Comparison of ENCODE assay signal across 9 mouse cellular contexts in genomic region chr7:79994476-79994875, GRCm38 (mm10). TPM values are rescaled to one million over a fixed set of nuclear protein-coding genes. Genes with fewer than 3 reads are reported as not detected.
DNase-seq lines count a peak whose midpoint lies in the region; ATAC-seq and TF ChIP-seq lines count a peak whose summit lies in the region.
"Had no signal": no experiment of that assay in that cellular context is flagged by ENCODE, and none has a peak within 500 bp of the region (broad histone marks: within the 10 kb centered on the region; RNA-seq: fewer than 3 reads in every experiment).

No protein-coding gene starts in this region.

- TF ChIP-seq EP300 in CH12.LX (IDR thresholded peaks at IDR 0.05; ENCODE audit: low read length): no peak

- dilution Hi-C loops in CH12.LX (cut with MboI; ENCODE audit: extremely low pct_ligation_motif_present, extremely low pct_unique_long_range_greater_than_20kb, low sequenced_read_pairs): no loop called here

- WGBS in hindbrain, embryonic 16.5 days: 30% methylated on average over 8 of the region's 8 CpGs
- WGBS in hindbrain, embryonic 14.5 days: 26% methylated on average over 8 of the region's 8 CpGs
- 26% methylated on average over 8 of the region's 8 CpGs for whole genome bisulfite sequencing in embryonic facial prominence, embryonic 11.5 days

- H3K4me3 ChIP-seq in hindbrain, embryonic 16.5 days (ENCODE audit: low read length): no peak overlapping the region
- H3K4me3 ChIP-seq in hindbrain, embryonic 14.5 days (replicated peaks; ENCODE audit: low read length): no peak overlapping the region
- H3K4me3 ChIP-seq in CH12.LX (replicated peaks in 1 of 3; ENCODE audit: low read depth in 2 of 3, low read length in 2 of 3, poor library complexity in 1 of 3): no peak overlapping the region
- no peak overlapping the region for H3K4me3 ChIP-seq in embryonic facial prominence, embryonic 11.5 days (ENCODE audit: low read depth, low read length)
- H3K4me3 ChIP-seq: limb, embryonic 15.5 days had no signal

- no peak overlapping the region for H3K4me2 ChIP-seq in hindbrain, embryonic 16.5 days (ENCODE audit: low read length)
- no peak overlapping the region for H3K4me2 ChIP-seq in hindbrain, embryonic 14.5 days (replicated peaks)
- no peak overlapping the region for H3K4me2 ChIP-seq in CH12.LX (ENCODE audit: insufficient read depth, low read depth, poor library complexity, severe bottlenecking)
- H3K4me2 ChIP-seq in embryonic facial prominence, embryonic 11.5 days (ENCODE audit: low read depth, low read length): no peak overlapping the region
- H3K4me2 ChIP-seq: limb, embryonic 15.5 days had no signal

- DNase-seq in hindbrain, embryonic 14.5 days (ENCODE audit: low spot score): no peak
- DNase-seq in CH12.LX (ENCODE audit: extremely low read depth): peak; percentile 18
- peak; percentile 72 for DNase-seq in adrenal gland, postnatal 10 days
- peak; percentile 51 for DNase-seq in embryonic facial prominence, embryonic 11.5 days (ENCODE audit: low spot score)
- peak; percentile 57 to 84 for DNase-seq in kidney, postnatal 36 days
- DNase-seq in yolk sac, embryonic 10.5 days (ENCODE audit: low spot score): no peak

- TF ChIP-seq POLR2A in CH12.LX (IDR thresholded peaks at IDR 0.05; ENCODE audit: low read depth, low read length): no peak

- TF ChIP-seq RAD21 in CH12.LX (IDR thresholded peaks at IDR 0.05; ENCODE audit: low read depth, low read length): peak; percentile 30

- 0 out of 2 replicates have a peak, but pooled peaks have one; percentile 30 for ATAC-seq in hindbrain, embryonic 16.5 days
- no peak for ATAC-seq in hindbrain, embryonic 14.5 days (ENCODE audit: low FRiP score)
- no peak for ATAC-seq in embryonic facial prominence, embryonic 11.5 days (replicated peaks; ENCODE audit: insufficient number of reproducible peaks, low FRiP score, low TSS enrichment, low read depth)
- peak; percentile 77 for ATAC-seq in megakaryocyte-erythroid progenitor cell, adult 5-6 weeks (replicated peaks; ENCODE audit: low FRiP score, low TSS enrichment, poor library complexity, severe bottlenecking)

- no peaks in the 10 kb centered on the region for H3K9me3 ChIP-seq in hindbrain, embryonic 16.5 days (ENCODE audit: control insufficient read depth, low read length)
- no peaks in the 10 kb centered on the region for H3K9me3 ChIP-seq in hindbrain, embryonic 14.5 days (ENCODE audit: control insufficient read depth, low read length)
- H3K9me3 ChIP-seq in CH12.LX (replicated peaks; ENCODE audit: low read length): no peaks in the 10 kb centered on the region
- no peaks in the 10 kb centered on the region for H3K9me3 ChIP-seq in embryonic facial prominence, embryonic 11.5 days (replicated peaks; ENCODE audit: control insufficient read depth, low read length)
- H3K9me3 ChIP-seq: limb, embryonic 15.5 days had no signal

- H3K79me2 ChIP-seq in CH12.LX (replicated peaks; ENCODE audit: control insufficient read depth, extremely low read depth, insufficient read depth, poor library complexity, severe bottlenecking): no peaks in the 10 kb centered on the region

- no peaks in the 10 kb centered on the region for H3K36me3 ChIP-seq in hindbrain, embryonic 16.5 days (ENCODE audit: control insufficient read depth, insufficient read depth, low read length)
- H3K36me3 ChIP-seq in hindbrain, embryonic 14.5 days (replicated peaks; ENCODE audit: control insufficient read depth, insufficient read depth): no peaks in the 10 kb centered on the region
- no peaks in the 10 kb centered on the region for H3K36me3 ChIP-seq in CH12.LX (replicated peaks in 1 of 2; ENCODE audit: control insufficient read depth in 1 of 2, insufficient read depth in 1 of 2, low read length in 1 of 2)
- H3K36me3 ChIP-seq in embryonic facial prominence, embryonic 11.5 days (replicated peaks; ENCODE audit: control insufficient read depth, insufficient read depth, low read depth, low read length): no peaks in the 10 kb centered on the region
- H3K36me3 ChIP-seq: limb, embryonic 15.5 days had no signal

- no peak overlapping the region for H3K27ac ChIP-seq in hindbrain, embryonic 16.5 days (ENCODE audit: low read depth, low read length)
- H3K27ac ChIP-seq in hindbrain, embryonic 14.5 days: no peak overlapping the region
- no peak overlapping the region for H3K27ac ChIP-seq in CH12.LX (ENCODE audit: insufficient read depth, low read depth)
- H3K27ac ChIP-seq in embryonic facial prominence, embryonic 11.5 days (replicated peaks; ENCODE audit: low read depth, low read length): no peak overlapping the region
- H3K27ac ChIP-seq: limb, embryonic 15.5 days had no signal

- no peak overlapping the region for H3K9ac ChIP-seq in hindbrain, embryonic 16.5 days (ENCODE audit: low read depth, low read length)
- H3K9ac ChIP-seq in hindbrain, embryonic 14.5 days: no peak overlapping the region
- no peak overlapping the region for H3K9ac ChIP-seq in CH12.LX (ENCODE audit: insufficient read depth, low read depth)
- no peak overlapping the region for H3K9ac ChIP-seq in embryonic facial prominence, embryonic 11.5 days (replicated peaks; ENCODE audit: low read length)
- H3K9ac ChIP-seq: limb, embryonic 15.5 days had no signal

- no peaks in the 10 kb centered on the region for H3K4me1 ChIP-seq in hindbrain, embryonic 16.5 days (ENCODE audit: control insufficient read depth, insufficient read depth, low read depth, low read length)
- no peaks in the 10 kb centered on the region for H3K4me1 ChIP-seq in hindbrain, embryonic 14.5 days (replicated peaks; ENCODE audit: control insufficient read depth, insufficient read depth, low read length)
- H3K4me1 ChIP-seq in CH12.LX (ENCODE audit: control insufficient read depth in 1 of 2, insufficient read depth in 2 of 2): peaks cover 3 to 6% of the 10 kb centered on the region in 2 experiments; a peak in 3 of 4 replicates
- no peaks in the 10 kb centered on the region for H3K4me1 ChIP-seq in embryonic facial prominence, embryonic 11.5 days (ENCODE audit: control insufficient read depth, insufficient read depth, low read length)
- H3K4me1 ChIP-seq: limb, embryonic 15.5 days had no signal

- no peaks in the 10 kb centered on the region for H3K27me3 ChIP-seq in hindbrain, embryonic 16.5 days (replicated peaks; ENCODE audit: control insufficient read depth, insufficient read depth, low read length)
- H3K27me3 ChIP-seq in hindbrain, embryonic 14.5 days (ENCODE audit: control insufficient read depth, insufficient read depth, low read length): no peaks in the 10 kb centered on the region
- peaks cover 1% of the 10 kb centered on the region for H3K27me3 ChIP-seq in CH12.LX (replicated peaks)
- H3K27me3 ChIP-seq in embryonic facial prominence, embryonic 11.5 days (ENCODE audit: control insufficient read depth, insufficient read depth, low read length): no peaks in the 10 kb centered on the region
- H3K27me3 ChIP-seq: limb, embryonic 15.5 days had no signal

- in situ Hi-C loops in CH12.LX (cut with MboI; ENCODE audit: low pct_ligation_motif_present, low pct_unique_long_range_greater_than_20kb, low sequenced_read_pairs): no loop called here

- TF ChIP-seq CTCF in CH12.LX (conservative IDR thresholded peaks at IDR 0.05 in 1 of 2, IDR thresholded peaks at IDR 0.05 in 1 of 2; ENCODE audit: low read depth in 2 of 2, low read length in 2 of 2): peak in 1 of 2 experiments; percentile 69; a peak in 2 of 4 replicates

TF ChIP-seq in CH12.LX, 34 proteins besides CTCF, POLR2A, EP300 and RAD21:
- TF ChIP-seq SMC3 (IDR thresholded peaks at IDR 0.05; ENCODE audit: low read depth, low read length) (peak; percentile 60), MYC (IDR thresholded peaks at IDR 0.05; ENCODE audit: low read depth, low read length) (no peak)

RNA-seq across cellular contexts. Expression of gene Zfp710, which starts 30.1 kb away (rescaled TPM):
- polyA plus RNA-seq in hindbrain, embryonic 16.5 days (2015; fragmentation: Nextera tagmentation; extraction: Ambion mirVana): 13.6 and 14.9 TPM in 2 replicates
- polyA plus RNA-seq in hindbrain, embryonic 14.5 days (2014; fragmentation: Nextera tagmentation; extraction: Ambion mirVana): 14.7 and 17.5 TPM in 2 replicates
- total RNA-seq in CH12.LX (2012; rRNA removed) (16.2 and 16.3 TPM in 2 replicates), CH12.LX (2014; rRNA removed) (6.1 and 7.6 TPM in 2 replicates)
- polyA plus RNA-seq in CH12.LX (2012; ENCODE audit: insufficient read length, low read depth): 12.1 and 14.4 TPM in 2 replicates
- total RNA-seq in adrenal gland, postnatal 10 days (2021): 10 to 100 TPM; 18.7 to 26.9 TPM
- 16.4 and 17.8 TPM in 2 replicates for polyA plus RNA-seq in embryonic facial prominence, embryonic 11.5 days (2014; fragmentation: Nextera tagmentation; extraction: Ambion mirVana)
- total RNA-seq in megakaryocyte-erythroid progenitor cell, adult 5-6 weeks (2014; fragmentation: Nextera tagmentation): 7.1 and 9.0 TPM in 2 replicates
- 6.2 and 10.3 TPM in 2 replicates for total RNA-seq in megakaryocyte-erythroid progenitor cell, adult 5-6 weeks (2017)

RNA-seq across cellular contexts. Expression of gene Arpin, which starts 59.3 kb away (rescaled TPM):
- polyA plus RNA-seq in hindbrain, embryonic 16.5 days (2015; fragmentation: Nextera tagmentation; extraction: Ambion mirVana): 19.6 and 21.0 TPM in 2 replicates
- polyA plus RNA-seq in hindbrain, embryonic 14.5 days (2014; fragmentation: Nextera tagmentation; extraction: Ambion mirVana): 18.7 and 19.8 TPM in 2 replicates
- total RNA-seq in CH12.LX (2012; rRNA removed): not detected in 2 replicates
- total RNA-seq in CH12.LX (2014; rRNA removed): not detected in 2 replicates
- polyA plus RNA-seq in CH12.LX (2012; ENCODE audit: insufficient read length, low read depth): not detected in 2 replicates
- total RNA-seq in adrenal gland, postnatal 10 days (2021): 10 to 100 TPM; 16.3 to 22.7 TPM
- polyA plus RNA-seq in embryonic facial prominence, embryonic 11.5 days (2014; fragmentation: Nextera tagmentation; extraction: Ambion mirVana): 20.6 and 23.1 TPM in 2 replicates
- total RNA-seq in megakaryocyte-erythroid progenitor cell, adult 5-6 weeks (2014; fragmentation: Nextera tagmentation): not detected in 2 replicates
- total RNA-seq in megakaryocyte-erythroid progenitor cell, adult 5-6 weeks (2017): 0.28 TPM in 1 of 2 replicates, not detected in the other

Comparison
In these comparisons a context has a peak if more than half of its experiments do, and no peak if none do; other contexts are left out.
1. ATAC-seq: peak in hindbrain, embryonic 16.5 days (single experiment) and megakaryocyte-erythroid progenitor cell, adult 5-6 weeks (single experiment); none in hindbrain, embryonic 14.5 days (single experiment) and embryonic facial prominence, embryonic 11.5 days (single experiment).
2. DNase-seq: peak in CH12.LX (single experiment), adrenal gland, postnatal 10 days (single experiment), embryonic facial prominence, embryonic 11.5 days (single experiment) and kidney, postnatal 36 days (2 of 2); none in hindbrain, embryonic 14.5 days (single experiment) and yolk sac, embryonic 10.5 days (single experiment).
3. RNA of gene Arpin, which starts 59.3 kb away (polyA plus RNA-seq): 20.6 to 23.1 TPM in embryonic facial prominence, embryonic 11.5 days, 19.6 to 21.0 TPM in hindbrain, embryonic 16.5 days and 18.7 to 19.8 TPM in hindbrain, embryonic 14.5 days; not detected in CH12.LX; every median in the first group is over 10 times any median in the second.